Mouse (Mus musculus) NIH3T3 (cell line): ENCODE measurements at regions not wholly inside any gene's neighbourhood (a gene's known extent, or its start where the extent isn't known, plus 50 kb on each side); places are given as distances from the start of the nearest gene placed in this dataset.

Experiments
- DNase-seq: peaks from one replicate; pipeline ENCODE4 v3.0.0-alpha.2; 2012; ENCODE audit warnings: low read depth

GRCm38 (mm10) chr3:27815201-27815695 lies 80.9 kb downstream of the Tmem212 start:
- peak; percentile 11 for DNase-seq

- DNase-seq: no peak
Measured at GRCm38 (mm10) chr3:27804271-27804670, 91.9 kb downstream of the Tmem212 start.

GRCm38 (mm10) chr3:27791633-27791951 lies 80.5 kb upstream of the Fndc3b start:
- no peak for DNase-seq

- DNase-seq: no peak
Measured at GRCm38 (mm10) chr3:27790932-27791632, 80.0 kb upstream of the Fndc3b start.

GRCm38 (mm10) chr3:27783926-27784325 lies 72.8 kb upstream of the Fndc3b start:
- DNase-seq: no peak

GRCm38 (mm10) chr3:27783476-27783875 lies 72.4 kb upstream of the Fndc3b start:
- DNase-seq: no peak

GRCm38 (mm10) chr3:27782056-27782765 lies 71.1 kb upstream of the Fndc3b start:
- DNase-seq: no peak

- no peak for DNase-seq
Measured at GRCm38 (mm10) chr3:27779892-27780291, 68.8 kb upstream of the Fndc3b start.

GRCm38 (mm10) chr3:27777751-27778150 lies 66.6 kb upstream of the Fndc3b start:
- no peak for DNase-seq

- no peak for DNase-seq
Measured at GRCm38 (mm10) chr3:27773176-27773575, 62.1 kb upstream of the Fndc3b start.

- DNase-seq: no peak
Measured at GRCm38 (mm10) chr3:27769438-27769837, 58.3 kb upstream of the Fndc3b start.

GRCm38 (mm10) chr3:27767188-27767587 lies 56.1 kb upstream of the Fndc3b start:
- DNase-seq: no peak

GRCm38 (mm10) chr3:27766421-27766820 lies 55.3 kb upstream of the Fndc3b start:
- no peak for DNase-seq

- peak; percentile 79 for DNase-seq
Measured at GRCm38 (mm10) chr3:27765929-27766328, 54.8 kb upstream of the Fndc3b start.

GRCm38 (mm10) chr3:27764556-27764955 lies 53.4 kb upstream of the Fndc3b start:
- peak; percentile 63 for DNase-seq

GRCm38 (mm10) chr3:27761031-27761430 lies 49.9 kb upstream of the Fndc3b start:
- DNase-seq: no peak
